ENCODE assay signal across 12 mouse cellular contexts in the genomic region with DNA sequence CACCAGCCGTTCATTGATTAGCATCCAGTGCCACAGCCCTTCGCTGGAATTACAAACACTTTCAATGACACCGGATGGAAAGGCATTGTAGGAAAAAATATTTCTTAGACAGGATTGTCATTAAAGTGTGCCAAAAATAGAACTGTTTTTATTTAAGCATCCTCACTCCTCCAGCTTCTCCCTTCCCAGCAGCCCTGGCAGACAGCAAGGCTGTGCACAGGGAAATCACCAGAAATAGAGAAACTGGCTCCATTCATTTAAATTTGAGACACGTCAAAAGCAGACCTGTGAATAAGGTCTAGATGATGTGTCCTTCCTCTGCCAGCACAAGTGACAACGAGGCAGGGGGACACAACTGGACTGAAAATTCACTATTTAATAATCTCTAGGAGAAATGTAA.
DNase-seq lines count a peak whose midpoint lies in the region; ATAC-seq lines count a peak whose summit lies in the region.
"Had no signal": no experiment of that assay in that cellular context is flagged by ENCODE, and none has a peak within 500 bp of the region (broad histone marks: within the 10 kb centered on the region; RNA-seq: fewer than 3 reads in every experiment).

No protein-coding gene starts in this region.

- H3K36me3 ChIP-seq in forebrain, embryonic 14.5 days (ENCODE audit: control insufficient read depth, insufficient read depth, low read length): no peaks in the 10 kb centered on the region
- H3K36me3 ChIP-seq in forebrain, embryonic 12.5 days (replicated peaks): no peaks in the 10 kb centered on the region
- H3K36me3 ChIP-seq in heart, embryonic 14.5 days (ENCODE audit: control insufficient read depth, insufficient read depth, low read length): no peaks in the 10 kb centered on the region
- no peaks in the 10 kb centered on the region for H3K36me3 ChIP-seq in midbrain, embryonic 16.5 days (ENCODE audit: control insufficient read depth, insufficient read depth, low read length)
- H3K36me3 ChIP-seq in midbrain, embryonic 11.5 days (ENCODE audit: control insufficient read depth, insufficient read depth, low read length): no peaks in the 10 kb centered on the region
- H3K36me3 ChIP-seq: lung, embryonic 15.5 days had no signal

- H3K4me3 ChIP-seq in forebrain, embryonic 14.5 days (ENCODE audit: low read depth, low read length): no peak overlapping the region
- H3K4me3 ChIP-seq in forebrain, embryonic 12.5 days (replicated peaks): no peak overlapping the region
- no peak overlapping the region for H3K4me3 ChIP-seq in heart, embryonic 14.5 days (ENCODE audit: control insufficient read depth in 1 of 2, insufficient read depth in 1 of 2, low read depth in 1 of 2, low read length in 2 of 2)
- no peak overlapping the region for H3K4me3 ChIP-seq in midbrain, embryonic 16.5 days (ENCODE audit: low read depth, low read length)
- no peak overlapping the region for H3K4me3 ChIP-seq in midbrain, embryonic 11.5 days (ENCODE audit: low read depth, low read length)
- H3K4me3 ChIP-seq: left cerebral cortex, adult 2 months; lung, embryonic 15.5 days had no signal

- ATAC-seq in forebrain, embryonic 14.5 days: no peak
- no peak for ATAC-seq in forebrain, embryonic 12.5 days (ENCODE audit: low FRiP score)
- ATAC-seq in heart, embryonic 14.5 days (ENCODE audit: insufficient number of reproducible peaks, insufficient read depth, low FRiP score, low read depth): no peak
- ATAC-seq in midbrain, embryonic 16.5 days: peak; percentile 52; the same call in 1 of the 2 replicates
- ATAC-seq in midbrain, embryonic 11.5 days (ENCODE audit: low FRiP score): no peak

- H3K4me2 ChIP-seq in forebrain, embryonic 14.5 days (ENCODE audit: low read length): no peak overlapping the region
- no peak overlapping the region for H3K4me2 ChIP-seq in forebrain, embryonic 12.5 days
- peak overlapping the region; percentile 44 for H3K4me2 ChIP-seq in heart, embryonic 14.5 days (ENCODE audit: low read length)
- no peak overlapping the region for H3K4me2 ChIP-seq in midbrain, embryonic 16.5 days (ENCODE audit: low read length)
- no peak overlapping the region for H3K4me2 ChIP-seq in midbrain, embryonic 11.5 days

- H3K9me3 ChIP-seq in forebrain, embryonic 14.5 days (replicated peaks; ENCODE audit: control insufficient read depth, low read length): no peaks in the 10 kb centered on the region
- no peaks in the 10 kb centered on the region for H3K9me3 ChIP-seq in forebrain, embryonic 12.5 days
- no peaks in the 10 kb centered on the region for H3K9me3 ChIP-seq in heart, embryonic 14.5 days (ENCODE audit: control insufficient read depth, low read length)
- H3K9me3 ChIP-seq in midbrain, embryonic 16.5 days (replicated peaks; ENCODE audit: control insufficient read depth, low read length, poor library complexity, severe bottlenecking): no peaks in the 10 kb centered on the region
- no peaks in the 10 kb centered on the region for H3K9me3 ChIP-seq in midbrain, embryonic 11.5 days (ENCODE audit: control insufficient read depth, low read length)
- H3K9me3 ChIP-seq: lung, embryonic 15.5 days had no signal

- peaks cover 16% of the 10 kb centered on the region; the same call in 1 of the 2 replicates for H3K4me1 ChIP-seq in forebrain, embryonic 14.5 days (ENCODE audit: control insufficient read depth, insufficient read depth, low read length)
- H3K4me1 ChIP-seq in forebrain, embryonic 12.5 days: peaks cover 4% of the 10 kb centered on the region; the same call in 1 of the 2 replicates
- H3K4me1 ChIP-seq in heart, embryonic 14.5 days (ENCODE audit: control insufficient read depth in 2 of 2, insufficient read depth in 2 of 2, low read length in 2 of 2): peaks cover 18 to 25% of the 10 kb centered on the region in 2 experiments
- peaks cover 13% of the 10 kb centered on the region for H3K4me1 ChIP-seq in midbrain, embryonic 16.5 days (ENCODE audit: control insufficient read depth, insufficient read depth, low read length)
- 0 out of 2 replicates have a peak, but pooled peaks cover 2% of the 10 kb centered on the region for H3K4me1 ChIP-seq in midbrain, embryonic 11.5 days (ENCODE audit: control insufficient read depth, insufficient read depth, low read length)

- 58% methylated on average over 5 of the region's 5 CpGs for WGBS in forebrain, embryonic 14.5 days
- WGBS in forebrain, embryonic 12.5 days: 67% methylated on average over 5 of the region's 5 CpGs
- 34% methylated on average over 5 of the region's 5 CpGs for WGBS in heart, embryonic 14.5 days
- WGBS in midbrain, embryonic 16.5 days: 57% methylated on average over 5 of the region's 5 CpGs
- WGBS in midbrain, embryonic 11.5 days: 74% methylated on average over 5 of the region's 5 CpGs

- H3K9ac ChIP-seq in forebrain, embryonic 14.5 days (ENCODE audit: low read length): no peak overlapping the region
- no peak overlapping the region for H3K9ac ChIP-seq in forebrain, embryonic 12.5 days
- 0 out of 2 replicates have a peak overlapping the region, but pooled peaks have one; percentile 30 for H3K9ac ChIP-seq in heart, embryonic 14.5 days (ENCODE audit: low read length)
- no peak overlapping the region for H3K9ac ChIP-seq in midbrain, embryonic 16.5 days (ENCODE audit: low read depth, low read length)
- H3K9ac ChIP-seq in midbrain, embryonic 11.5 days (ENCODE audit: low read length): no peak overlapping the region
- H3K9ac ChIP-seq: lung, embryonic 15.5 days had no signal

- H3K27me3 ChIP-seq in forebrain, embryonic 14.5 days (replicated peaks; ENCODE audit: control insufficient read depth, insufficient read depth, low read length): no peaks in the 10 kb centered on the region
- H3K27me3 ChIP-seq in forebrain, embryonic 12.5 days: no peaks in the 10 kb centered on the region
- no peaks in the 10 kb centered on the region for H3K27me3 ChIP-seq in heart, embryonic 14.5 days (ENCODE audit: control insufficient read depth, insufficient read depth, low read length)
- no peaks in the 10 kb centered on the region for H3K27me3 ChIP-seq in midbrain, embryonic 16.5 days (ENCODE audit: control insufficient read depth, insufficient read depth, low read depth, low read length)
- H3K27me3 ChIP-seq in midbrain, embryonic 11.5 days (ENCODE audit: control insufficient read depth, insufficient read depth, low read length): no peaks in the 10 kb centered on the region
- H3K27me3 ChIP-seq: lung, embryonic 15.5 days had no signal

- H3K27ac ChIP-seq in forebrain, embryonic 14.5 days (ENCODE audit: low read depth, low read length): peak overlapping the region; percentile 27; the same call in 1 of the 2 replicates
- no peak overlapping the region for H3K27ac ChIP-seq in forebrain, embryonic 12.5 days
- H3K27ac ChIP-seq in heart, embryonic 14.5 days (replicated peaks in 1 of 2; ENCODE audit: control insufficient read depth in 1 of 2, insufficient read depth in 1 of 2, low read depth in 2 of 2, low read length in 2 of 2): peak overlapping the region; percentile 77 to 80
- H3K27ac ChIP-seq in midbrain, embryonic 16.5 days (ENCODE audit: low read length): 0 out of 2 replicates have a peak overlapping the region, but pooled peaks have one; percentile 13
- H3K27ac ChIP-seq in midbrain, embryonic 11.5 days (ENCODE audit: low read depth, low read length): no peak overlapping the region

- no peak for DNase-seq in forebrain, embryonic 14.5 days (ENCODE audit: low spot score)
- DNase-seq in heart, adult 8-10 months (ENCODE audit: low spot score): no peak
- no peak for DNase-seq in midbrain, embryonic 11.5 days (ENCODE audit: low spot score, missing footprints)
- peak; percentile 31 for DNase-seq in telencephalon, adult 2 months (ENCODE audit: low read depth, low spot score)
- no peak for DNase-seq in cerebellum, postnatal 14 days
- DNase-seq: adrenal gland, postnatal 14 days; retina, postnatal 1 day had no signal

Comparison
In these comparisons a context has a peak if more than half of its experiments do, and no peak if none do; other contexts are left out.
1. H3K27ac ChIP-seq: peak in forebrain, embryonic 14.5 days (single experiment), heart, embryonic 14.5 days (2 of 2) and midbrain, embryonic 16.5 days (single experiment); none in forebrain, embryonic 12.5 days (single experiment) and midbrain, embryonic 11.5 days (single experiment).